Mouse (Mus musculus): ENCODE measurements around the gene March7.

DNA sequence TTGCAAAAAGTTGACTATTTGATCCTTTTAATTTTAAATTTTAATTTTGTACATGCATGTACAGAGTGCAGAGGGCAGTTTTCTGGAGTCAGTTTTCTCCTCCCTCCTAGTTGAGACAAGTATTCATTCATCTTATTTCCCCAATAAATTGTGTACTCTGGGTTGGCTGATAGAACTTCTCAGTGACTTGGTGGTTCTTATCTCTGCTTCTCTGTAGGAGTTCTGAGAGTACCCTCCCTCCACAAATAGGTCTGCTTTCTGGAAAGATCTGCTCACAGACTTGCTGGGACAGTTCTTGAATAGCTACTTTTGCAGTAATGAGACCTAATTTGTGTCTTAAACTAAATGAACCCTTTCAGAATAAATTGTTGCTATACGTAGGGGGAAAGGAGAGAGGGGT is 18.8 kb downstream of the March7 start:
- TF ChIP-seq CTCF (IDR thresholded peaks at IDR 0.05; ENCODE audit: insufficient read depth, low read depth, low read length) (no peak), POLR2A (IDR thresholded peaks at IDR 0.05; ENCODE audit: insufficient read depth, low read depth, low read length) (no peak)
